Mouse (Mus musculus) brain, embryonic 14.5 days (tissue): Measurements from ENCODE around the gene Cd44. TPM values are rescaled to one million over a fixed set of nuclear protein-coding genes. Genes with fewer than 3 reads are reported as not detected.

Source experiments
- DNase-seq: peaks from one replicate; pipeline ENCODE4 v3.0.0-alpha.2; 2011; ENCODE audit warnings: low read depth
- CTCF ChIP-seq: fragments of 200-500 bp; IDR thresholded peaks from 2 replicates; pipeline ENCODE4 v1.5.1; 2012; ENCODE audit warnings: inconsistent platforms, mild to moderate bottlenecking, moderate library complexity, borderline replicate concordance; ENCODE audit not compliant: insufficient read depth, insufficient read length; ENCODE audit errors: extremely low read depth
- POLR2A ChIP-seq: fragments of 200-500 bp; IDR thresholded peaks from 2 replicates; pipeline ENCODE4 v1.6.1; 2012; ENCODE audit warnings: mild to moderate bottlenecking, inconsistent platforms, borderline replicate concordance; ENCODE audit not compliant: poor library complexity, insufficient read depth, insufficient read length, severe bottlenecking; ENCODE audit errors: extremely low read depth
- polyA plus RNA-seq: library from polyadenylated mRNA; depleted of rRNA; stranded (reverse); fragments of >200 nt; gene quantifications from 2 replicates; pipeline ENCODE4 v1.2.3, GENCODE M21; 2012

The Cd44 gene
- polyA plus RNA-seq, 1 experiment: 4.1 TPM

DNA sequence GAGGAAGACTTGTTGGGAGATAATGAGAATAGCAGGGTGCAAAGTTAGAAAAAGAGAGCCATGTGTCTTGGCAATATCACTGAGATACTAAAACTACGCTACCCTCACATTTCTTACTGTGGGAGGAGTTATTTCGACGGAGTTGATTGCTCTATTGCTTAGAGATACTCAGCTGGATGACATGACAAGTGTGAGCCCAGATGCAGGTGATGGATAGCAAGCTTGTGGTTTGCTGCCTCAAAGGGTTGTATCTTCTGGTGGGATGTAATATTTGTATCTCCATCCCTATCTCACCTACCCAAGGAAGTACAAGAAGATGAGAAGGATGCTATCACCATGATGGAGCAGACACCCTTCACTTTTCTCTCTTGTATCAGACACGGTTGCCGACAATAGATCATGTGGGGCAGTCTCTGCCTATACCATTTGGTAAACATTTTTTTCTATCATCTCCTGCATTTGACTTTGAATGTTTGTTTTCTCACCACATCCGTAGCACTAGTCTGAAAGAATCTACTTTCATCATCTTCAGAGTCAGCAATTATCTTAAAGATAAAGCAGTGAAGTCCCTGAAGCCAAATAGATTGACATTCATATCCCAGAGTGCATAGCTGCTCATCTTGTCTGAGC lies 15.0 kb downstream of the Cd44 start:
- no peak for DNase-seq
- TF ChIP-seq POLR2A (no peak), CTCF (no peak)

DNA sequence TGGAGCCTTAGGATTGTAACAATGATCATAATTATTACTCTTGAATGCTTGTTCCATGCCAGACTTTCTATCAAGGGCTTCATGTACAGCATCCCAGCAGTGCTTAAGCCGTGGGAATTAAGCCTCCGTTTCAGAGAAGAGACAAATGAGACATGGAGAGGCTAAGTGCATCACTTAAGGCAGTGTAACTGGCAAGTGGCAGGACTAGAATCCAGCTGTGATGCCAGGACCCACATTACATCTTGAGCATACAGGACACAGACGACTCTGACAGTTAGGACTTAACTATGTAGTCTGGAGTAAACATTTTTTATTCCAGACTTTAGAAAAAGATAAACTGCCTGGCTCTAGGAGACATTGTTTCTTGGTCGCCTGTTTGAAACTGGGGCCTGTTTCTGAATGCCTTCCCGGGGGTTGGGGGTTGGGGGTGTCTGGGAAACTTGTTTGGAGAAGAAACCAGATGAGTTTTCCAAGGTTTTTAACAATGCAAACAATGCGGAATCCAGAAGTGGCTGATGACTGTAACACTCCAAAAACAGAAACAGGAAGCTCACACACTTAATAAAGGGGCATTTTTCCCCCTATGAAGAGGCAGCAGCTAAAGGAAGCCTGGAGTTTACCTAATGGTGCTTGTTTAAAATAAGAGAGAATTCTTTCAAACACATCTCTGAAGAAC lies 18.7 kb downstream of the Cd44 start:
- no peak for DNase-seq
- no peak for TF ChIP-seq POLR2A
- no peak for TF ChIP-seq CTCF

DNA sequence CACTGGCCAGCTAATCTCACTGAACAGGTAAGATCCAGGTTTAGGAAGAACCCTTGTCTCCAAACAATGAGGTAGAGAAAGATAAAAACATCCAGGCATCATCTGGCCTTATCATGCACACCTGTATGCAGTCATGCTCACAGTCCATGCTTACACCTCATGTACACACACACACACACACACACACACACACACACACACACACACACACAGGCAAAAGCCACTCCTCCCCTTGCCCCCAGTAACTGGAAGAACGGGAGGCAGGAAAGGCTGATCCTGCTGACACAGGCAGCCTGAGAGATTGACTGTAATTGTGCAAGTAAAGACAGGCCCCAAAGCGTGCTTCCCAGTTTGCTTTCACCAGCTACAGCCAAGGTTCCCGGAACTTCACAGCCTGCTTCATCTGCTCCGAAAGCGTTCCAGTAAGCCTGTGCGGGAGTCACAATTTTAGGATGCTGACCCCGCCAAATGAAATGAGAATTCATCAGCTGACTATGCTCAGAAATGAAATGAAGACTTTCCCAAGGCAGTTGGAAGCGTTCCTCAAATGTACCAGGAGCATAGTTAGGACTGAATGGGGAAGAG lies 19.4 kb downstream of the Cd44 start:
- DNase-seq: no peak
- no peak for TF ChIP-seq CTCF
- no peak for TF ChIP-seq POLR2A

DNA sequence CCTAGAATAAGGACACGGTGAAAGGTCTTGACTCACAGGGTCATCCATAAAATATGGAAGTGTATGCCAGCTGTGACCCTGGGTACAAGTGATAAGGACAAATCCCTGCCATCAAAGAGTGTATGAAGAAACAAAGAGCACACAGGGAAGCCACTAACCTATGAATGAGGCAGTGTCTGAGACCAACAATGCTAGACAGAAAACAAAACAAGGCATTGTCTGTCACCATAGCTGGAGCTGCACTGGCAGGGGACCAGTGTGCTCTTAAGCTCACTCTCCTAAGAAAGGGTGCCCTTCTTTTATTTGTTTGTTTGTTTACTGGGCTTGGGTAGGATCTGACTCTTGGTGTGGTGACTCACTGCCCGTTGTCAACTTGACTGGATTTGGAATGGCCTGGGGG lies 23.0 kb downstream of the Cd44 start:
- no peak for DNase-seq
- TF ChIP-seq CTCF (no peak), POLR2A (no peak)

DNA sequence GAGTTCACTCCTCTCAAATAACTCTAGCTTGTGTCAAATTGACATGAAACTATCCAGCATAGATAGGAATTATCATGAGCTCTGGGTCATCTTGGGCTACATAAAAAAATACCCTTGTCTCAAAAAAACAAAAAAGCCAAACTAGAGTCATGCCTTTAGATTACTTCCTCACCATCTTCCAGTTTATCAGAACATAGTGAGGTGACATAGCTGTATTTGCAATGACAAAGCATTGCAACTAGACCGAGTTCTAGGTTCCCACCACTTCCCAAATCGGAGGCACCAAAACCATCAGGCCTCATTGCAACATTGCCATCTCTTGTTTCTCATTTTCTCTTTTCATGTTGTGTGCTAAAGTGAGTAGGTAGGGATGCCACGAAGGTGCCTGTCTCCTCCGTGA lies 24.0 kb downstream of the Cd44 start:
- TF ChIP-seq CTCF (no peak), POLR2A (no peak)
- DNase-seq: no peak

DNA sequence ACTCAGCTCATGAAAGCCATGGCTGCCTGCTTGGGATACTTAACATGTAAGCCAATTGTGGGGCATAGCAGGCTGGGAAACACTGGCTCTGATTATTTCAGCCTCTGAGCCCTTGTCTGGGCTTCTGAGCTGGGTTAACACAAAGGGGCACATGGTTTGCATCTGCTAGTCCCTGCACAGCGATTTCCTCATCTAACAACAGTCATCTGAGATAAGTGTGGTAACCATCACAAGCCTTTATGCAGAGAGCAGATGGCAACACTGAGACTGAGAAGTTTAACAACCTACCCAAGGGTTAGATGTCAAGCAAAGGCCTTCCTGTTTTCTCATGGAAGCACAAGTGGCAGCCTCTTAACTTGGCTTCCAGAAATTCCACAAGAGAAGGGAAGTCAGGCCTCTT lies 25.3 kb downstream of the Cd44 start:
- no peak for DNase-seq
- TF ChIP-seq CTCF (no peak), POLR2A (no peak)

DNA sequence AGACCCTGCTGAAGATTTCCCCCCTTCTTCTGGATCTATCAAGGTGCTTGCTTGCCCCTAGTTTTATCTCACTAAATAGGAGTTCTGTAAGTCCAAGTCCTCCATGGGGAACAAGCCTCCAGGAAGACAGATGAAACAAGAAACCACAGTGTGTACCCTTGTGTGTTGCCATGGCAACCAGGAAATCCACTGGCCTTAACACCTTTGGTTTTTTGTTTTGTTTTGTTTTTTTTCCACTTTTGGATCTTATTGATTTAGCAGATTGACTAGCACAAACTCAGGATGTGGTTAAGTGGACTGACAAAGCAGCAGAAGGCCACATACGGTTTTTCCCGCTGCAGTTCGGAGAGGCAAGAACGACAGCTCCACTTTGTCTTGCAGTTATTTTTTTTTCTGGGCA lies 27.6 kb downstream of the Cd44 start:
- TF ChIP-seq POLR2A (no peak), CTCF (no peak)

DNA sequence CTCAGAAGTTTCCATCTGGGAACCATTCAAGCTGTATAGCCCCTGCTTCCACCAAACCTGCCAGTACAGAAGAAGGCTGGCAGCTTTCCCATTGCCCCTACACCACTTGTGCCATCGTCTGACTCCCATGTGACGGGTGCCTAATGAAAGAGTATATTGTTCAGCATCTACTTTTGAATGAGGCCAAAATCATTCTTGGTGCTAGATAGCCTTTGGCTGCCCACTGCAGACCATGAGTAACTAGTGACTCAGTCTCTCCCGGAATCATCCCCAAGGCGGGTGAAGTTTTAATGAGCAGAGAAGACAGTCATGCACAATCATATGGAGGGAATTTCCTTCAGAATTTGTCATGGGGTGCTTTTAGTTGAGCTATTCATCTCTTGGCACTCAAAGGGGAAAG lies 28.3 kb downstream of the Cd44 start:
- TF ChIP-seq POLR2A (no peak), CTCF (no peak)
- peak; percentile 42 for DNase-seq

More for the DNA sequence above, 27.6 kb downstream of the Cd44 start:
- DNase-seq: peak; percentile 54

DNA sequence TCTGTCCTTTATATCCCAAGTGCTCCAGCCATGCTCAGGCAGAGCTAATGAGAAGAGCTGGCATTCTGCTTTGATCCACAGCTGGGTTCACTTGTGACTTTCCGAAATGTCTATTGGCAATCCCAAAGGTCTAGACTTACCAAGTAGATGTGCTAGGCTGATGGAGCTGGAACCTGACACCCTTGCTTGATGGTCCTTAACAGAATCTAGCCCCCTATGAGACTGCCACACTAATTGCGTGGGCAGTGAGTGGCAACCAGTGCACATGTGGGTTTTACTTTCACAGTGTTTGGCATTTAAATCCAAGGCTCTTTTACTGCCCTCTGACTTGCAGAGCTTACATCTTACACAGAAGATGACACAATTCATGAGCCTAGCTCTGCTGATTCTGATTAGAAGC lies 29.0 kb downstream of the Cd44 start:
- DNase-seq: no peak
- TF ChIP-seq POLR2A (no peak), CTCF (no peak)

DNA sequence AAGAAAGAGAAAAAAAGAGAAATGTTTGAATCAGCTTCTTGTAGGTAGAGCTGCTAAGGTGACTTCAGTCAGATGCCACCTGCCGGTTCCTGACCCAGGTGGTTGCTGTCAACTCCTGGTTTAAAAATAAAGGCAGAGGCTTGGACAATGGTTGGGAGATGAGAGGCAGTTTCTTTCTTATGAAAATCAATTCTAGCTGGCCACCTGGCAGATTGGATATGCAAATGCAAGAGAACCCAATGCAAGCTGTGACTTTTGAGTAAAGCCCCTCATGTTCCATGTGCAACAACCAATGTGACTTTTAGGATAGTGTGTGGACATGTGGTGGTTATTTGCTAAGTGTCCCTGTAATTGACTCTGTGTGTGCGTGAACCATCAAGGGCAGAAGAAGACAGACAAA lies 33.0 kb downstream of the Cd44 start:
- TF ChIP-seq POLR2A (no peak), CTCF (no peak)

DNA sequence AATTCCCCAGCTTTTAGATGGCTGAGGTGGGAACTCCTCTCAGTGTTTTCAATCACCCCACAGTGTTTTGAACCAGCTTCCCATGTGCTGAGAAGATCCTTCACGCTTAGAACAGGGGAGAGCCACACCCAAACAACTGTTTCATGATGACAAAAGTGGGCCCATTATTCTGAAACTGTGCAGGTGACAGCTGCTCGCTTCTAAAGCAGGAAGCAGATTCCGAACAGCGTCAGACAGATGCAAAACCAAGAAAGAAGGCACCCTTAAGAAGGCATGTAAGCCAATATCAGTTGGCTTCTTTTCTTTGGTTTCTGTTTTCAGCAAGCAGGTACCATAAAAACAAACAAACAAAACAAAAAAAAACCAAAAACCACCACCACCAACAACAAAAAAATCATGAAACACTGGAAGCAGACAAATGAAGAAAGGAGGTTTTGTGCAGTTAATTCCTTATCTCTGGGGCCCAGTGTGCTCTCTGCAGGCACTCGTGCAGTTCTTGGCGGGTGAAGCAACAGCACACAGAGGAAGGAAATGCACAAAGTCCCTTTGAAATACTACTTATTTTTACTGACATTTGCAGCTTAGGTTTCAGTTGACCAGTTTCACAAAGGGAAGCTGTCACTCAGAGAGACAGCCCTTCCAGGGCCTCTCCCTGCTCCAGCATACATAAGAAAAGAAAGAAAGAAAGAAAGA lies 33.9 kb downstream of the Cd44 start:
- no peak for TF ChIP-seq CTCF
- no peak for TF ChIP-seq POLR2A
- no peak for DNase-seq

More for the DNA sequence above, 33.0 kb downstream of the Cd44 start:
- peak; percentile 27 for DNase-seq
